Mouse (Mus musculus): ENCODE measurements around the gene Pgm5.

DNA sequence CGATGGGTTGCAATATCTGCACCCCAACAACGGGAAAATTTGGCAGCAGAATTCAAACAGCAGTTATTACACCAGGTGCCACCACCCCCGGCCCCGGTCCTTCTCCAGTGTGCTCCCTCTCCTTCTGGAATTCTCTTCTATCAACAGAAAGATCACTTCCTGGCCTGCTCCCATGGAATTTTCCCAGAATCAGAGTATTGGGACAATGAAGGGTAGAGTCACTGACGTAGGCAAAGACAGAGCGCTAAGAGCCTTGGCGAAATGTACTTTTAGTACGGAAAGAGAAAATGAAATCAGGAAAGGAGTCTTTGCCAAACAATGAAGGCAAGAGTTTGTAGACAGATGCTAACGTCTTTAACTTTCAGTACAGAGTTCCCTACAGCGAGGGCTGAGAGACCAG lies 188.3 kb downstream of the Pgm5 start:
- TF ChIP-seq POLR2A (IDR thresholded peaks at IDR 0.05; ENCODE audit: insufficient read depth, low read length) (no peak), CTCF (IDR thresholded peaks at IDR 0.05; ENCODE audit: low read depth, low read length) (no peak)

Measured in ES-Bruce4 (cell line).